Mouse (Mus musculus) ovary, postnatal 10 days (tissue): ENCODE data around the gene Akirin1.

Experiments used
- DNase-seq: peaks from one replicate; pipeline ENCODE4 v3.0.0; 2022; ENCODE audit warnings: low spot score

The Akirin1 gene

DNA sequence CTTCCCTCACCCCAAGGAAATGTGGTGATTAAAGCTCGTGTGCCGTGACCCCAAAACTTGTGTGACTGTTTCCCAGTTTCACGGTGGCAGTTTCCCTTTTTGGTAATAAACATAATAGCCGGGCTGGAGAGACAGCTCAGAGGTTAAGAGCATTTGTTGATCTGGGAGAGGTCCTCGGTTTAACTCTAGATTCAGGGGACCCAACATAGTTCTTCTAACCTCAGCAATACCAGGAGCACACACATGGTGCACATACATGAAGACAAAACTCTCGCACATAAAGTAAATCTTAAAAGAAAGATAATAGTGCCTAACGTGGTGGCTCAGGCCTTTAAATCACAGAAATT lies 31.7 kb downstream of the Akirin1 start:
- DNase-seq = no peak

DNA sequence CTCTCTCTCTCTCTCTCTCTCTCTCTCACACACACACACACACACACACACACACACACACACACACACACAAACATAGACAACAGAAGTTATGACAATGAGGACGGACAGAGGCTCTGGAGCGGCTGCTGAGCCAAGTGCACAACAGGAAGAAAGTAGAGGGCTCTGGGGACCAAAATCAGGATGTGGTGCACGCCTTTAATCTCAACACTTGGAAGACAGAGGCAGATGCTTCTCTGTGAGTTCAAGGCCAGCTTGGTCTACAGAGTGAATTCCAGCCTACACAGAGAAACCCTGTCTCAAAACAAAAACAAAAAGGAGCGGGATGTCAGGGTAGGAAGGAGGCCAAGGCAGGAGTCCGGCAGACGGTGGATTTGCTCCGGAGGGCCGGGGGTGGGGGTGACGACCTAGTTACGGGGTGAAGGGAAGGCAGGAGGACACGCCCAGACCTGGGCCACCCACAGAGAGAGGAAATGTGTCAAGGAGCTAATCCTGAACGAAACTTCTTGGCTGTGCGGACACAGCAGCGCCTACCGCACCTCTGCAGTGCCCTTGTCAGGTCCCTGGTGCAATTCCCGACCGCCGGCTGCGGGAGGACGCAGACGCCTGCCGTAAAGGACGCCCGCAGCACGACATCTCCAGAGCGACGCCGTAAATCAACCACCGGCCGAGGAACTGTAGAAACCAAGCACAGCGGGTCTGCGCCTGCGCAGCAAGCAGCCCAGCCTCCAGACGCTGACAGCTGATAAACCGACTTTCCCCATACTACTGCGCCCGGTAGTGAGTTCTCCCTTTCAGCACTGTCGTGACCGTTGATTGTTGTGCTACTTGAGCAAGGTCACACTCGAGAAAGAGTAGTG lies 32.3 kb downstream of the Akirin1 start, which contains the start of gene Ndufs5:
Ndufs5 (minus strand) TSS at position 629 of the 860 bp plus-strand sequence.
- DNase-seq = peak; percentile 79

DNA sequence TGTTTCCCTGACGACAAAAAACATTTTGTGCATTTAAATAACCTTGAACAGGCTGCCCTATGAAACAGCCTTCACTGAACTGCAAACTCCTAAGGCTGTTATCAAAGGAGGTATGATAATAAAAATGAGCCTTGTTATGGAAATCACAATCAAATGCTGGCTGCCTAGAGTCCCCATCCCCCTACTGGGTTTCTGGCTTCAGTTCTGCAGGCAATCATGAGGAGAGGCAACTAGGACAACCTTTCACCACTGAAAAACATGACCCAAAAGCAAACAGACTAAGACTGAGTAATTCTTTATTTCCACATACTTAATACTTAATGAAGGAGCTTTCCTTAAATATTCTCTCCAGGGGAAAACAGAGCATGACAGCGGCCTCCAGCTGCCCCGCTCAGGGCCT lies 37.7 kb downstream of the Akirin1 start:
- no peak for DNase-seq

DNA sequence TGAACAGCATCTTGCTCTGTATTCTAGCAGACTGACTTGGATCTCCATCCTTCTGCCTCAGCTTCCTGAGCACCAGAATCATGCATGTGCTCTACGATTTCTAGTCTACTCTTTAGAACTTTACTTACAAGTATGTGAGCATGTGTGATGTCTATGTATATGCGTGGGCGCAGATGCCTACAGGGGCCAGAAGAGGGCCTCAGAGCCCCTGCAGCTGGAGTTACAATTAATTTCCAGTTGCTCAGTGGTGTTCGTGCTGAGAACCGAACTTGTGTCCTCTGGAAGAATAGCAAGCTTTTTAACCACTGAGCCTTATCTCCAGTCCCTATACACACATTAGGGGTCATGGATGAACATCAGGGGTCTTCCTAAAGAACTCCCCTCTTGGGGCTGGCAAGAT lies 42.8 kb downstream of the Akirin1 start:
- no peak for DNase-seq

DNA sequence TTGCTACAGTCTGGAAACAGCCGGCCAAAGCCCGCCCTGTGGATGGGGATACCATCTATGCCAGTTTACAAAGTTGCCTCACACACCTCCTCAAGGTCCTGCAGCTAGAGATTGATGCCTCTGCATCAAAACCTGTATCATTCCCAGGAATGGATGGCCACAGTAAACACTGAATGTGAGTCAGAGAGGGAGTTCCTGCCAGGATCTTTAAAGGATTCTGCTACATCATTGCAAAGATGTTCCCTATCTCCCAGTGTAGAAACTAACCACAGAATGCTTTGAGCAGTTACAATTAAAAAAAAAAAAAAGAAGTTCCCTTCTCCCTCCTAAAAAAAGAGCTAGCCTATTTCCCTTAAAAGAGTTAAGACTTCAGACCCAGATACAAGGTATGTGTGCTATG lies 44.8 kb downstream of the Akirin1 start:
- DNase-seq = no peak

DNA sequence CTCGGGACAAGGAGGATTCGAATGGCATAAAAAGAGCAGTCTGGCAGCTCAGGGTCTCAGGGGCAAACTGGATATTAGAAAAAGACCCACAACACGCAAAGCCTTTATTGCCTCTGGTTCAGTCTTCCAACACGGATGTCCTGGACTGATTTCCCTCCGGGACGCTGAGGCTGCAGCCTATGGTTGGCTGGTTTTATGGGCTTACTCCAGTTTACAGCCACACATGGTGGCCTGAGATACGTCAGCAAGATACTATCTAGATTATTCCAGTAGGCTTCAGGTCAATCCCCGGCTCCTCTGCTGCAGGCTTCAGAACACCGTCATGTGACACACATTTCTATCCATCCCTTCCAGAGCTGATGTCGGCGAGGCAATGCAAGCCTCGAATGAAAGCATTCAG lies 56.8 kb downstream of the Akirin1 start:
- no peak for DNase-seq

DNA sequence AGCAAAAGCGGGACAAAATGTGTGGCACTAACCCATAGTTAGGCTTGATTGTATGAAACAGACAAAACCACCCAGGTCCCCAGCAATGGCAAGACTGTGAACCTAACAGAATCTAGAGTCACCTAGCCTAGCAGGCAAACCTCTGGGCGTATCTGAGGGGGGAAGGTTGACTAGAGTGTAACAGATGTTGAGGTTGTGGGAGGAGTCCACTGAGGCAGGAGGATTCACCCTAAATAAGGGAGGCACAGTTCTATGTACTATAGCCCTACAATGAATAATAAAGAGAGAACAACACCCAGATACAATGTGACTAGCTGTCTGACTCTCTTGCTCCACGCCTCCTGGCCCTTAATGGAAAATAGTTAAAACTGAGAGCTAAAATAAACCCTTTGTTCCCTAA lies 58.1 kb downstream of the Akirin1 start:
- DNase-seq = no peak

DNA sequence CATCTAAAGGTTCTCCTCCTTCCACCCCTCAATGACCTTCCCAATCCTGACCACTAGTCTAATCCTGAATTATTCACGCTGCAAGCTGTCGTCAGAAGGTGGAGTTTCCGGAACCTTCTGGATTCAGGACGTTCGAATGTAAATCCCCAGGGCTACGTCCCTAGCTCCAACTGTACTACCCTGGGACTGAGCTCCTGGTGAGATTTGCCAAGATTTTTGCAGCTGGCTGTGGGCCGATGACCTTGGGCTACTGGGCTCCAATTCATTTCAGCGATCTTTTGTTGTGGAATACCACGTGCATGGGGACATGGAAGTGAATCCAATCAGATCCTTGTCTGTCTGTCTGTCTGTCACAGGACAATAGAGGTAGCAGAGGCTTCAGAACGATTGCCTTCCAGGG lies 59.8 kb downstream of the Akirin1 start:
- no peak for DNase-seq

DNA sequence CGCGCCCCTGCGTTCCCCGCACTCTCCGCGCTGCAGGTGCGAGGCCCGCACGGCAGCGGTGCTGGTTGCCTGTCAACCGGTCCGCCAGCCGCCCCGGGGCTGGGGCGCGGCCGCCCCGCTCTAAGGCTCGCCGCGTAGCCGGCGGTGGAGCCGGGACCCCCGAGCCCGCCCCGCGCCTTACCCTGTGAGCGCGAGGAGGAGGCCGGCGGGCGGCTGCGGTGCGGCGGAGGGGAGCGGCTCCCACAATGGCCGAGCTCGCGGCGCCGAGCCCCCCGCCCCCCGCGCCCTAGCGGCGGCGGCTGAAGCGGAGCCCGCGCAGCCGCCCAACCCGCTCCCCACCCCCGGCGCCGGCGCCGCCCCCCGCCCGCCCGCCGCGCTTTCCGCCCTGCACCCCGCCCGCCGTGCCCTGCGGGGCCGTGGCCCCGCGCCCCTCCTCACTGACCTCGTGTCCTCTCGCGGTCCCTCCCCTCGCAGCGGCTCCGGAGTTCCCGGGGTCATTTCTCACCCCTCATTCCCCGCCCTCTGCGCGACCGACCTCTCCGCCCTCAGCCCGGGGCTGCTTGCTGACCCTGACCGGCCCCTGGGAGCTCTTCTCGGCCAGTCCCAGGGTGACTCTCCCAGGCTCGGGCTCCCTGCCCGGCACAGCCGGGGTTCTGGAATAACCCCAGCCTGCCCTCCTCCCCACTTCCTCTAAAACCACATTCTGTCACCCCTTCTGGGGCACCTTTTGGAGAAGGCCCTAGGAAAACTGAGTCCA lies 62.9 kb downstream of the Akirin1 start:
- peak; percentile 33 for DNase-seq

DNA sequence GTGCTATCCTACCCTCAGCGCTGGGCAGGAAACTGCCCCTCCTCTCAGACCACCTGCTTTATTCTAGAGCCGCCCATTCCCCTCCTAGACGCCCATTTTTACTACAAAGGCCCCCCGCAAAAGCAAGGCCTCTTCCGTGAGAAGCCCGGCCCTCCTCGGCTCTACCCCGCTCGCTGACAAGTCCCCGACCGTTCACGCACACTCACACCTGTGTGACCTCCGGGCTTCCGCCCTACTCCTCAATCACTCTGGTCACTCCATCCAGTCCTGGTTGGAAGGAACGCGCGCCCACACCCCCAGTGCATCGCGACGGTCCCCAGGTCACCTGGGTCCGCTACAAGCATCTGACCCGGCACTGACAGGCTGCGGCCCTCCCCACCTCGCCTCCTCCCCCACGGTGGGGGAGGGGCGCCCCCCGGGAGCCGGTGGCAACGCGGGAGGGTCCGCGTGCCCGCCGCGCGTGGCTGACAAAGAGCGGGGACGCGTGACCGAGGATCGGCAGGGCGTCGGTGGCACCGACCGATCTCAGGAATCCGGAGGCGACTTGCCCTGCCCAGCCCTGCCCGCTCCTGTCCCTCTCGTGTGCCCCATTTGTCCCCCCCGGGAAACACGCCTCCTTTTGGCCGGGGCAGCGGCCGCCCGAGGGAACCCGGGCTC lies 63.6 kb downstream of the Akirin1 start:
- DNase-seq = no peak

DNA sequence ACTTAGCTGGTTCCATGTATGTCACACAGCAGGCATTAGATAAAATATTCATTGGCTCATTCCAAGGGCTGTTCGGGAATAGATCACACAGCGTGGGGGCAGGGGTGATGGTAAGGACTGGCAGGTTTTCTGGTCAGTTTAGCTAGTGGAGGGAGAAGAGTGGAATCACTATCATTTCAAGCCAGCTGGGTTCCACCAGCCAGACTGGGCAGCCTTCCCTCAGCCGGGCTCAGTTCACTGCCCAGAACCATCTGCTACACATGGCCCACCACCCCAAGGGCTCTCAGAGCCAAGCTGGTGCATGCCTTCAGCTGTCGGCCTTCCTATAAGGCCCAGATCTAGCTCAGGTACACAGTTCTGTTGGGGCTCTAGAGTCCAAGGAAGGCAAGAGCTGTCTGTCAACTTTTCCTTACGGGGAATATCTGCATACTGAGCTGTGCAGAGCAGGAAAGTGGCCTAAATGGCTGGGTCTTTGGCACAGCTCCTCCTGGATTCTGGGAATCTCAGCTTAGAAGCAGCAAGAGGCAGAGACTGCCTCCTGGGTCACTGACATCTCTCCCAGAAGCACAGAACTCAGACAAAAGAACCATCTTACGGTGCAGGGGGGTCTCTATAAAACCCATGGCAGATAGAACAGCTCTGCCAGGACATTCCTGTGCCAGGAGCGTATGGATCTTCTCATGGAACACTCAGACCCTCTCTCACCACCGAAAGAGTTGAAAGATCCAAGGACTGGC lies 64.5 kb downstream of the Akirin1 start:
- DNase-seq = no peak

DNA sequence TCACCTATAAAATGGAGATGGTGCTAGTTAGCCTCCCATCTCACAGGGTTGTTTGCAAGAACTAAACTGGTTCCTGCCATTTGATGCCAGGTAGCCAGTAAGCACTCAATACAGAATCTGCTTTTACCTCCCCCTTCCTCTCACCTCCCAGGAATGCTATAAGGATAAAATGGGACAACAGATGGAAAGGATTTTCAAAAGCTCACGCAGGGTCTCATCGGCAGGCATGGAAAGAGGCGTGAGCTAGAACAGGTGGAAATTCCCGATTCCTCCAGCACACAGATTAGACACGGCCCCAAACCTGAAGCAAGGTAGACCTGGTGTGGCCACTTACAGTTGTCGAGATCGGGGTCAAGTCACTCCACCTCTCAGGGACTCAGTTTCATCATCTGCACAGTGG lies 65.1 kb downstream of the Akirin1 start:
- DNase-seq = no peak
